Mouse (Mus musculus): Measurements from ENCODE around the gene S100pbp. TPM values are rescaled to one million over a fixed set of nuclear protein-coding genes. Genes with fewer than 3 reads are reported as not detected.

S100pbp gene
- polyA plus RNA-seq, 1 experiment from 2014 or later, result 18.3 TPM

GRCm38 (mm10) chr4:129117720-129118510 lies 71.6 kb downstream of the S100pbp start:
- H3K4me1 ChIP-seq (ENCODE audit: control insufficient read depth, insufficient read depth, low read length), result peaks cover 11% of the 10 kb centered on the region

GRCm38 (mm10) chr4:129116703-129117102 lies 72.8 kb downstream of the S100pbp start:
- H3K4me2 ChIP-seq (ENCODE audit: low read depth, low read length), result no peak overlapping the region
- H3K27me3 ChIP-seq (ENCODE audit: control insufficient read depth, insufficient read depth, low read length), result peaks cover 3% of the 10 kb centered on the region; the same call in 1 of the 2 replicates
- no peak overlapping the region for H3K9ac ChIP-seq (replicated peaks; ENCODE audit: low read depth, low read length)
- H3K4me1 ChIP-seq (ENCODE audit: control insufficient read depth, insufficient read depth, low read length), result peaks cover 14% of the 10 kb centered on the region
- WGBS, result 89% methylated on average over 8 of the region's 8 CpGs
- no peak overlapping the region for H3K4me3 ChIP-seq (ENCODE audit: low read depth, low read length)
- H3K9me3 ChIP-seq (ENCODE audit: control insufficient read depth, low read length), result no peaks in the 10 kb centered on the region
- H3K36me3 ChIP-seq (ENCODE audit: control insufficient read depth, insufficient read depth, low read length), result no peaks in the 10 kb centered on the region
- no peak for ATAC-seq (ENCODE audit: low read depth)
- no peak overlapping the region for H3K27ac ChIP-seq (ENCODE audit: low read depth, low read length)

More at GRCm38 (mm10) chr4:129117720-129118510, 71.6 kb downstream of the S100pbp start:
- H3K4me3 ChIP-seq (ENCODE audit: low read depth, low read length), result no peak overlapping the region
- H3K27ac ChIP-seq (ENCODE audit: low read depth, low read length), result no peak overlapping the region
- no peak overlapping the region for H3K9ac ChIP-seq (replicated peaks; ENCODE audit: low read depth, low read length)
- ATAC-seq (ENCODE audit: low read depth), result no peak
- no peaks in the 10 kb centered on the region for H3K36me3 ChIP-seq (ENCODE audit: control insufficient read depth, insufficient read depth, low read length)
- WGBS, result 86% methylated on average over 14 of the region's 14 CpGs
- peaks cover 3% of the 10 kb centered on the region; the same call in 1 of the 2 replicates for H3K27me3 ChIP-seq (ENCODE audit: control insufficient read depth, insufficient read depth, low read length)
- H3K9me3 ChIP-seq (ENCODE audit: control insufficient read depth, low read length), result no peaks in the 10 kb centered on the region
- H3K4me2 ChIP-seq (ENCODE audit: low read depth, low read length), result no peak overlapping the region

GRCm38 (mm10) chr4:129113083-129113988 lies 76.2 kb downstream of the S100pbp start:
- WGBS, result 27% methylated on average over 28 of the region's 28 CpGs
- Histone ChIP-seq H3K4me1 (ENCODE audit: control insufficient read depth, insufficient read depth, low read length) (peaks cover 8% of the 10 kb centered on the region; the same call in 1 of the 2 replicates), H3K9me3 (ENCODE audit: control insufficient read depth, low read length) (no peaks in the 10 kb centered on the region), H3K27me3 (ENCODE audit: control insufficient read depth, insufficient read depth, low read length) (no peaks in the 10 kb centered on the region), H3K27ac (ENCODE audit: low read depth, low read length) (no peak overlapping the region), H3K36me3 (ENCODE audit: control insufficient read depth, insufficient read depth, low read length) (no peaks in the 10 kb centered on the region), H3K4me2 (ENCODE audit: low read depth, low read length) (no peak overlapping the region), H3K4me3 (ENCODE audit: low read depth, low read length) (no peak overlapping the region), H3K9ac (replicated peaks; ENCODE audit: low read depth, low read length) (no peak overlapping the region)
- peak; percentile 88 for ATAC-seq (ENCODE audit: low read depth)

GRCm38 (mm10) chr4:129112231-129112630 lies 77.3 kb downstream of the S100pbp start:
- Histone ChIP-seq H3K9ac (replicated peaks; ENCODE audit: low read depth, low read length) (no peak overlapping the region), H3K4me1 (ENCODE audit: control insufficient read depth, insufficient read depth, low read length) (peaks cover 8% of the 10 kb centered on the region; the same call in 1 of the 2 replicates), H3K9me3 (ENCODE audit: control insufficient read depth, low read length) (no peaks in the 10 kb centered on the region), H3K27me3 (ENCODE audit: control insufficient read depth, insufficient read depth, low read length) (no peaks in the 10 kb centered on the region), H3K27ac (ENCODE audit: low read depth, low read length) (no peak overlapping the region), H3K4me2 (ENCODE audit: low read depth, low read length) (no peak overlapping the region; the same call in 1 of the 2 replicates), H3K4me3 (ENCODE audit: low read depth, low read length) (no peak overlapping the region), H3K36me3 (ENCODE audit: control insufficient read depth, insufficient read depth, low read length) (no peaks in the 10 kb centered on the region)
- ATAC-seq (ENCODE audit: low read depth), result no peak
- WGBS, result 53% methylated on average over 13 of the region's 13 CpGs

- H3K36me3 ChIP-seq (ENCODE audit: control insufficient read depth, insufficient read depth, low read length), result no peaks in the 10 kb centered on the region
- no peak for ATAC-seq (ENCODE audit: low read depth)
- 65% methylated on average over 11 of the region's 11 CpGs for WGBS
- H3K4me1 ChIP-seq (ENCODE audit: control insufficient read depth, insufficient read depth, low read length), result peaks cover 8% of the 10 kb centered on the region; the same call in 1 of the 2 replicates
- no peaks in the 10 kb centered on the region for H3K27me3 ChIP-seq (ENCODE audit: control insufficient read depth, insufficient read depth, low read length)
- H3K9me3 ChIP-seq (ENCODE audit: control insufficient read depth, low read length), result no peaks in the 10 kb centered on the region
- H3K9ac ChIP-seq (replicated peaks; ENCODE audit: low read depth, low read length), result no peak overlapping the region
- H3K27ac ChIP-seq (ENCODE audit: low read depth, low read length), result no peak overlapping the region
- H3K4me3 ChIP-seq (ENCODE audit: low read depth, low read length), result no peak overlapping the region
- no peak overlapping the region for H3K4me2 ChIP-seq (ENCODE audit: low read depth, low read length)
Observed at GRCm38 (mm10) chr4:129111350-129111749, 78.2 kb downstream of the S100pbp start.

- Histone ChIP-seq H3K27me3 (ENCODE audit: control insufficient read depth, insufficient read depth, low read length) (0 out of 2 replicates have a peak, but pooled peaks cover 3% of the 10 kb centered on the region), H3K9ac (replicated peaks; ENCODE audit: low read depth, low read length) (no peak overlapping the region), H3K9me3 (ENCODE audit: control insufficient read depth, low read length) (no peaks in the 10 kb centered on the region), H3K4me2 (ENCODE audit: low read depth, low read length) (no peak overlapping the region), H3K4me1 (ENCODE audit: control insufficient read depth, insufficient read depth, low read length) (peaks cover 8% of the 10 kb centered on the region; the same call in 1 of the 2 replicates), H3K4me3 (ENCODE audit: low read depth, low read length) (no peak overlapping the region), H3K27ac (ENCODE audit: low read depth, low read length) (no peak overlapping the region), H3K36me3 (ENCODE audit: control insufficient read depth, insufficient read depth, low read length) (no peaks in the 10 kb centered on the region)
- ATAC-seq (ENCODE audit: low read depth), result no peak
- WGBS, result 92% methylated on average over 6 of the region's 6 CpGs
Observed at GRCm38 (mm10) chr4:129110804-129111203, 78.7 kb downstream of the S100pbp start.

- no peaks in the 10 kb centered on the region for H3K36me3 ChIP-seq (ENCODE audit: control insufficient read depth, insufficient read depth, low read length)
- H3K9ac ChIP-seq (replicated peaks; ENCODE audit: low read depth, low read length), result no peak overlapping the region
- no peak overlapping the region for H3K4me3 ChIP-seq (ENCODE audit: low read depth, low read length)
- no peak for ATAC-seq (ENCODE audit: low read depth)
- WGBS, result 67% methylated on average over 7 of the region's 7 CpGs
- H3K27me3 ChIP-seq (ENCODE audit: control insufficient read depth, insufficient read depth, low read length), result peaks cover 8% of the 10 kb centered on the region; the same call in 1 of the 2 replicates
- no peak overlapping the region for H3K4me2 ChIP-seq (ENCODE audit: low read depth, low read length)
- H3K9me3 ChIP-seq (ENCODE audit: control insufficient read depth, low read length), result no peaks in the 10 kb centered on the region
- H3K4me1 ChIP-seq (ENCODE audit: control insufficient read depth, insufficient read depth, low read length), result peaks cover 11% of the 10 kb centered on the region; the same call in 1 of the 2 replicates
- no peak overlapping the region for H3K27ac ChIP-seq (ENCODE audit: low read depth, low read length)
Observed at GRCm38 (mm10) chr4:129108624-129109023, 80.9 kb downstream of the S100pbp start.

GRCm38 (mm10) chr4:129107348-129107899 lies 82.1 kb downstream of the S100pbp start:
- Histone ChIP-seq H3K27me3 (ENCODE audit: control insufficient read depth, insufficient read depth, low read length) (peaks cover 8% of the 10 kb centered on the region; the same call in 1 of the 2 replicates), H3K9ac (replicated peaks; ENCODE audit: low read depth, low read length) (no peak overlapping the region), H3K4me3 (ENCODE audit: low read depth, low read length) (no peak overlapping the region), H3K4me1 (ENCODE audit: control insufficient read depth, insufficient read depth, low read length) (peaks cover 8% of the 10 kb centered on the region; the same call in 1 of the 2 replicates), H3K4me2 (ENCODE audit: low read depth, low read length) (no peak overlapping the region), H3K27ac (ENCODE audit: low read depth, low read length) (no peak overlapping the region), H3K9me3 (ENCODE audit: control insufficient read depth, low read length) (no peaks in the 10 kb centered on the region), H3K36me3 (ENCODE audit: control insufficient read depth, insufficient read depth, low read length) (no peaks in the 10 kb centered on the region)
- no peak for ATAC-seq (ENCODE audit: low read depth)
- 75% methylated on average over 10 of the region's 10 CpGs for WGBS

Data from neural tube, embryonic 14.5 days (tissue).